Mouse (Mus musculus) spleen, adult 2 months (tissue): Measurements from ENCODE around the gene Cerkl.

Experiments used
- CTCF ChIP-seq: fragments of 200-500 bp; IDR thresholded peaks from 2 replicates; pipeline ENCODE4 v1.5.1; 2011; ENCODE audit warnings: mild to moderate bottlenecking, inconsistent platforms; ENCODE audit not compliant: insufficient read depth, insufficient read length, insufficient replicate concordance; ENCODE audit errors: extremely low read depth
- POLR2A ChIP-seq: fragments of 200-500 bp; IDR thresholded peaks from 2 replicates; pipeline ENCODE4 v1.6.1; 2011; ENCODE audit warnings: low read depth, low read length, inconsistent platforms

GRCm38 (mm10) chr2:79343115-79343514, 113.5 kb downstream of the Cerkl start:
- no peak for TF ChIP-seq POLR2A
- TF ChIP-seq CTCF: no peak
